Mouse (Mus musculus): ENCODE data around the gene Gm20715. TPM values are rescaled to one million over a fixed set of nuclear protein-coding genes. Genes with fewer than 3 reads are reported as not detected.

The Gm20715 gene
- polyA plus RNA-seq, 1 experiment = 2.4 TPM

DNA sequence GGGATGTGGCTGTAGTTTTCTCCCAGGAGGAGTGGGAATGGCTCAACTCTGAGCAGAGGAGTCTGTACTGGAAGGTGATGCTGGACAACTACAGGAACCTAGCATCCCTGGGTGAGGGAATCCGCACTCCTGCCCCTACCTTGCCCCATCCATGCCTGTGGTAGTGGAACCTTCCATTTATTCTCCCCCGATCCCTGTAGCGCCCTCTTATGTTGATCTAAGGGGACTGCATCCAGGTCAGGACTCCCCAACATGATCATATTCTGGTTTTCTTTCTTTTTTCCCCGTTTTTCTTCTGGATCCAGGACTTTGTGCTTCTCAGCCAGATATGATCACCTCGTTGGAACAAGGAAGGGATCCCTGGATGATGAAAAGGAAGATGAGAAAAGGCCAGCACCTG lies 20.6 kb upstream of the Gm20715 start:
- Histone ChIP-seq H3K4me1 (ENCODE audit: control insufficient read depth, insufficient read depth, low read length) (no peaks in the 10 kb centered on the region), H3K4me3 (ENCODE audit: control insufficient read depth, low read depth, low read length) (no peak overlapping the region), H3K27me3 (ENCODE audit: control insufficient read depth, insufficient read depth, low read length) (no peaks in the 10 kb centered on the region), H3K27ac (ENCODE audit: control insufficient read depth, insufficient read depth, low read depth, low read length) (no peak overlapping the region), H3K36me3 (ENCODE audit: control insufficient read depth, insufficient read depth, low read length) (no peaks in the 10 kb centered on the region; the same call in 1 of the 2 replicates)
- TF ChIP-seq CTCF (IDR thresholded peaks at IDR 0.05; ENCODE audit: control insufficient read depth, insufficient read depth, insufficient replicate concordance, low read depth, low read length) = no peak
- no peak for TF ChIP-seq POLR2A (IDR thresholded peaks at IDR 0.05; ENCODE audit: control insufficient read depth, low read depth, low read length)

DNA sequence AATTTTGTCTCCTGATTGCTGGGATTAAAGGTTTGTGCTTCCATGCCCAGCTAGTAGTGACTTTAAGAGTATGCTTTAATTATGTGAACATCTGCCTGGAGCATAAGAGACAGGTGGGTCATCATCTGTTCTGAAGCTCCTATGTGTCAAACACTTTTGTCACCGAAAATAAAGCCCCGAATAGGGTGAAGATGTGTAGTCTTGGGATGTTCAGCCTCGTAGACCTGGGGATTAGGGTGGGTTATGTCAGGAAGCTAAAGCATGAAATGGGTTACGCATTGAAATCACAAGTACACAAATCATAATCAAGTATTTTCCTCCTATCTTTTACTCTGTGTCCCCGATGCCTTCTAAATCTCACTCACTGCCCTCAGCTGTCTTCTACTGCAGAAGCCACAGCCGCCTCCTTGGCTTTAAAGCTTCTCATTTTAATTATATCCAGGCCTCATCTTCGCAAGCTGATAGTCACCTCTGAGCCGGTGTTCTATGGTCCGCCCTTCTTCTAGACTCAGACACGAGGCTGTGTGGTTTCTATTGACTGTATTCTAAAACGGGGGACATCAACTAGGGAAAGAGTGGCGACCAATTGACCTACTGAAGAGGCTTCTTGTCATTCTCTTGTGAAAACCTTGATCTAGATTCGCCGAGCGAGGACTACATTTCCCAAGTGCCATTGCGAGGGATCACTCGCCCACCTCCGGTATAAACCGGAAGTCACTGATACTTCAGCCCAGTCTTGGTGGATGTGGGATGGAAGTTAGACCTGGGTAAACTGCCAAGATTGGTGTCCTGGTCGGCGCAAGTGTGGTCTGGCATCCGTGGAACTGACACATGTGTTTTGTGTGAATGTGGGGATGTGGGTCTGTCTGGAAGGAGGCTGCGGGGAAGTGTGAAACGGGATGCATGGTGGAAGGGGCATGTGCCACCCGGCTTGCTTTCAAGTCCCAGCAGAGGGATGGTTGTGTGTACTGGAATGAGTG lies 11.8 kb upstream of the Gm20715 start, which contains the start of gene Smim17:
Gene Smim17, plus strand, starts transcription at position 720 of the 980 bp plus-strand sequence.
- H3K36me3 ChIP-seq (ENCODE audit: control insufficient read depth, insufficient read depth, low read length) = no peaks in the 10 kb centered on the region
- H3K27me3 ChIP-seq (ENCODE audit: control insufficient read depth, insufficient read depth, low read length) = no peaks in the 10 kb centered on the region
- peak within 1 kb of the TSS; percentile 97 for H3K4me3 ChIP-seq (ENCODE audit: control insufficient read depth, low read depth, low read length)
- peak within 1 kb of the TSS; percentile 69 for H3K27ac ChIP-seq (ENCODE audit: control insufficient read depth, insufficient read depth, low read depth, low read length)
- peaks cover 3% of the 10 kb centered on the region for H3K4me1 ChIP-seq (ENCODE audit: control insufficient read depth, insufficient read depth, low read length)
- peak; percentile 20; the same call in 1 of the 2 replicates for TF ChIP-seq POLR2A (IDR thresholded peaks at IDR 0.05; ENCODE audit: control insufficient read depth, low read depth, low read length)
- TF ChIP-seq CTCF (IDR thresholded peaks at IDR 0.05; ENCODE audit: control insufficient read depth, insufficient read depth, insufficient replicate concordance, low read depth, low read length) = no peak

- Histone ChIP-seq H3K4me3 (ENCODE audit: control insufficient read depth, low read depth, low read length) (no peak overlapping the region), H3K27me3 (ENCODE audit: control insufficient read depth, insufficient read depth, low read length) (no peaks in the 10 kb centered on the region), H3K27ac (ENCODE audit: control insufficient read depth, insufficient read depth, low read depth, low read length) (no peak overlapping the region), H3K4me1 (ENCODE audit: control insufficient read depth, insufficient read depth, low read length) (peaks cover 5% of the 10 kb centered on the region), H3K36me3 (ENCODE audit: control insufficient read depth, insufficient read depth, low read length) (no peaks in the 10 kb centered on the region)
- no peak for TF ChIP-seq CTCF (IDR thresholded peaks at IDR 0.05; ENCODE audit: control insufficient read depth, insufficient read depth, insufficient replicate concordance, low read depth, low read length)
- no peak for TF ChIP-seq POLR2A (IDR thresholded peaks at IDR 0.05; ENCODE audit: control insufficient read depth, low read depth, low read length)
Measured at GRCm38 (mm10) chr7:6414626-6415441, 4.8 kb downstream of the Gm20715 start.

DNA sequence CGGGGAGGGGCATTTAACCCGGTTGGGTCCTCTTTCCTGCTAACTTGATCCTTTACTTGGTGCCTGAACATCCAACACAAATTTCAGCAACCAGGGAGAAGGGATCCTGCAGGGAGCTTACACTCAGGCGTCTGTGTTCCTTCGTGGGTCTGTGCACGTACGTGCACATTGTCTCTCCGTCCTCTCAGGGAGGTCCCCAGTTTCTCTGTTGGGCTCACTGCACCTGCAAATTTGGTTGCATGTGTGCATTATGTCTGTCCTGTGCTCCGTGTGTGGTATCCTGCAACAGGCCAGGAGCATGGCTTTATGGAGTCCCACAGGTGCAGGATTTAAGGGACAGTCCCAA lies 5.3 kb downstream of the Gm20715 start:
- H3K4me3 ChIP-seq (ENCODE audit: control insufficient read depth, low read depth, low read length) = no peak overlapping the region
- no peak overlapping the region for H3K27ac ChIP-seq (ENCODE audit: control insufficient read depth, insufficient read depth, low read depth, low read length)
- no peaks in the 10 kb centered on the region for H3K27me3 ChIP-seq (ENCODE audit: control insufficient read depth, insufficient read depth, low read length)
- H3K36me3 ChIP-seq (ENCODE audit: control insufficient read depth, insufficient read depth, low read length) = no peaks in the 10 kb centered on the region
- no peak for TF ChIP-seq CTCF (IDR thresholded peaks at IDR 0.05; ENCODE audit: control insufficient read depth, insufficient read depth, insufficient replicate concordance, low read depth, low read length)
- TF ChIP-seq POLR2A (IDR thresholded peaks at IDR 0.05; ENCODE audit: control insufficient read depth, low read depth, low read length) = no peak
- H3K4me1 ChIP-seq (ENCODE audit: control insufficient read depth, insufficient read depth, low read length) = peaks cover 5% of the 10 kb centered on the region

DNA sequence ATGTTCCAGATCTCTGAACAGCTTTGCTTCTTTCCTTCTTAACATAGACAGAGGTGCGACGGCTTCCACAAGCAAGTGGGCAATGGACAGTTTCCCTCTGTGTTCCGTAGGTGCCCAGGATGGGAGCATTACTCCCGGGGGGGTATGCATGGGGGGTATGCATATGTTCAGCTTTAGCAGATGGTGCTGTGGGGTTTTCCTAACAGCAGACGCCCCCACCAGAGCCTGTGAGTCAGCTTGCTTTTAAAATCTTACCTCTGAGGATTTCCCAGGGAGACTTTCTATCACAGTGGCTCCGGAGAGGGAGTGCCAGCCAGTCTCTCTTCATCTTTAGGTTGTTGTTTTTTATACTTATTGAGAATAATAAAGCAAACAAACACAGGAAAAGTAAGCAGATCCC lies 9.8 kb downstream of the Gm20715 start:
- TF ChIP-seq CTCF (IDR thresholded peaks at IDR 0.05; ENCODE audit: control insufficient read depth, insufficient read depth, insufficient replicate concordance, low read depth, low read length) = no peak
- no peak for TF ChIP-seq POLR2A (IDR thresholded peaks at IDR 0.05; ENCODE audit: control insufficient read depth, low read depth, low read length)

DNA sequence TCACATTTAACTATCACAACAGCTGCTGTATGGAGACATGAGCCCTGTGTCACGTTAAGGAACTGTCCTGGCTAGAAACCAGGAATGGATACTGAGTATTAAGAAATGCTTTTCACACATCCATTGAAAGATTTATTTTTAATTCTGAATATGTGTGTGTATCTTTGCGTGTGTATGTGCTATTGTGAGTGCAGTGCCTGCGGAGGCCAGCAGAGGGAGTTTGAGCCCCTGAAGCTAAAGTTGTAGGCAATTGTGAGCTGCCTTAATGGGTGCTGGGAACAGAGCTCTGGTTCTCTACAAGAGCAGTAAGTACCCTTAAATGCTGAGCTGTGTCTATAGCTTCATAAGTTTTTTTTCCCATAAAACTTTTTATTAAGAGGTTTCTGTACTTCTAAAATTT lies 19.3 kb downstream of the Gm20715 start:
- Histone ChIP-seq H3K4me1 (ENCODE audit: control insufficient read depth, insufficient read depth, low read length) (no peaks in the 10 kb centered on the region; the same call in 1 of the 2 replicates), H3K4me3 (ENCODE audit: control insufficient read depth, low read depth, low read length) (no peak overlapping the region), H3K27me3 (ENCODE audit: control insufficient read depth, insufficient read depth, low read length) (no peaks in the 10 kb centered on the region), H3K36me3 (ENCODE audit: control insufficient read depth, insufficient read depth, low read length) (no peaks in the 10 kb centered on the region; the same call in 1 of the 2 replicates), H3K27ac (ENCODE audit: control insufficient read depth, insufficient read depth, low read depth, low read length) (no peak overlapping the region)
- TF ChIP-seq POLR2A (IDR thresholded peaks at IDR 0.05; ENCODE audit: control insufficient read depth, low read depth, low read length) = no peak
- peak; percentile 37; the same call in 1 of the 2 replicates for TF ChIP-seq CTCF (IDR thresholded peaks at IDR 0.05; ENCODE audit: control insufficient read depth, insufficient read depth, insufficient replicate concordance, low read depth, low read length)

More for the DNA sequence above, 9.8 kb downstream of the Gm20715 start:
- Histone ChIP-seq H3K36me3 (ENCODE audit: control insufficient read depth, insufficient read depth, low read length) (no peaks in the 10 kb centered on the region), H3K27ac (ENCODE audit: control insufficient read depth, insufficient read depth, low read depth, low read length) (no peak overlapping the region), H3K4me1 (ENCODE audit: control insufficient read depth, insufficient read depth, low read length) (peaks cover 14% of the 10 kb centered on the region), H3K27me3 (ENCODE audit: control insufficient read depth, insufficient read depth, low read length) (no peaks in the 10 kb centered on the region), H3K4me3 (ENCODE audit: control insufficient read depth, low read depth, low read length) (peak overlapping the region; percentile 42)

- H3K27me3 ChIP-seq (ENCODE audit: control insufficient read depth, insufficient read depth, low read length) = no peaks in the 10 kb centered on the region
- H3K36me3 ChIP-seq (ENCODE audit: control insufficient read depth, insufficient read depth, low read length) = no peaks in the 10 kb centered on the region; the same call in 1 of the 2 replicates
- H3K4me3 ChIP-seq (ENCODE audit: control insufficient read depth, low read depth, low read length) = no peak overlapping the region
- H3K4me1 ChIP-seq (ENCODE audit: control insufficient read depth, insufficient read depth, low read length) = peaks cover 4% of the 10 kb centered on the region
- TF ChIP-seq POLR2A (IDR thresholded peaks at IDR 0.05; ENCODE audit: control insufficient read depth, low read depth, low read length) (no peak), CTCF (IDR thresholded peaks at IDR 0.05; ENCODE audit: control insufficient read depth, insufficient read depth, insufficient replicate concordance, low read depth, low read length) (peak; percentile 81)
- no peak overlapping the region for H3K27ac ChIP-seq (ENCODE audit: control insufficient read depth, insufficient read depth, low read depth, low read length)
Measured at GRCm38 (mm10) chr7:6430342-6430741, 20.3 kb downstream of the Gm20715 start.

All from testis, adult 2 months (tissue).